Mouse (Mus musculus) left cerebral cortex, adult 2 months (tissue): ENCODE results near the gene Prr14. TPM values are rescaled to one million over a fixed set of nuclear protein-coding genes. Genes with fewer than 3 reads are reported as not detected.
"Not testable (repeated sequence)": the region's sequence is repeated elsewhere in the genome, so short reads cannot be mapped to it uniquely, and the experiment has no call there.

ENCODE experiments used
- DNase-seq, 2 experiments: peaks; one replicate each; pipeline ENCODE4 v3.0.0; 2021 to 2022; ENCODE audit warnings: low spot score in 2 of 2, mixed read lengths in 1 of 2; ENCODE audit errors: extremely low spot score in 1 of 2
- H3K27ac ChIP-seq: fragments of 200-600 bp; 2 replicates; pipeline ENCODE4 v1.8.1; 2022
- H3K4me3 ChIP-seq: fragments of 200-600 bp; 2 replicates; pipeline ENCODE4 v1.8.1; 2022
- CTCF ChIP-seq: fragments of 200-600 bp; IDR thresholded peaks from 2 replicates; pipeline ENCODE4 v1.8.1; 2022; ENCODE audit warnings: antibody characterized with exemption, mild to moderate bottlenecking, moderate library complexity
- intact Hi-C: fragments of 180-260 bp; cut with DNase I; formaldehyde crosslinking; loops from one replicate; pipeline ENCODE4 v1.15.1; 2025
- total RNA-seq, 2 experiments: library from RNA; stranded (reverse); gene quantifications; 2 replicates each; pipeline ENCODE4 v1.2.3; 2021

Prr14 gene
- total RNA-seq, 2 experiments from 2014 or later: 28.4 to 33.4 TPM

- intact Hi-C loops: no loop called here
- no peak for TF ChIP-seq CTCF
- H3K4me3 ChIP-seq: no peak overlapping the region
- DNase-seq: no peak
- H3K27ac ChIP-seq: no peak overlapping the region
These were observed 30.6 kb downstream of the Prr14 start for GRCm38 (mm10) chr7:127489982-127490381.

GRCm38 (mm10) chr7:127491846-127492245 is 32.4 kb downstream of the Prr14 start:
- H3K4me3 ChIP-seq: no peak overlapping the region
- intact Hi-C loops: no loop called here
- DNase-seq: no peak
- no peak for TF ChIP-seq CTCF
- H3K27ac ChIP-seq: no peak overlapping the region

- intact Hi-C loops: loop anchor here (5.0 kb wide), 1 partner anchor 187 kb away; no protein-coding TSS in a partner anchor
- Histone ChIP-seq H3K27ac (no peak overlapping the region), H3K4me3 (no peak overlapping the region)
- no peak for TF ChIP-seq CTCF
- DNase-seq: no peak
These were observed 35.2 kb downstream of the Prr14 start for GRCm38 (mm10) chr7:127494648-127495047.

GRCm38 (mm10) chr7:127497382-127497781 is 38.0 kb downstream of the Prr14 start:
- DNase-seq: no peak
- TF ChIP-seq CTCF: no peak
- intact Hi-C loops: loop anchor here (5.0 kb wide), 1 partner anchor 190 kb away; no protein-coding TSS in a partner anchor
- H3K27ac ChIP-seq: no peak overlapping the region
- no peak overlapping the region for H3K4me3 ChIP-seq

- DNase-seq: no peak
- intact Hi-C loops: loop anchor here (1.0 to 5.0 kb wide), 2 partner anchors 136 to 191 kb away; no protein-coding TSS in a partner anchor
- TF ChIP-seq CTCF: peak; percentile 64
- Histone ChIP-seq H3K4me3 (no peak overlapping the region), H3K27ac (no peak overlapping the region)
These were observed 39.0 kb downstream of the Prr14 start for GRCm38 (mm10) chr7:127498407-127498806.

- no peak overlapping the region for H3K4me3 ChIP-seq
- no peak for DNase-seq
- intact Hi-C loops: loop anchor here (5.0 kb wide), 1 partner anchor 131 kb away; the partner anchor contains the start of gene Zfp747
- no peak overlapping the region for H3K27ac ChIP-seq
- TF ChIP-seq CTCF: no peak
These were observed 48.9 kb downstream of the Prr14 start for GRCm38 (mm10) chr7:127508291-127508690.

- not testable (repeated sequence) for DNase-seq, H3K4me3 ChIP-seq, H3K27ac ChIP-seq
- intact Hi-C loops: loop anchor here (5.0 kb wide), 2 partner anchors 133 to 237 kb away; partner anchors contain the start of gene Zfp747
These were observed 50.4 kb downstream of the Prr14 start for GRCm38 (mm10) chr7:127509830-127510229.

- Histone ChIP-seq H3K27ac (peak overlapping the region; percentile 99), H3K4me3 (peak overlapping the region; percentile 79)
- intact Hi-C loops: loop anchor here (1.0 to 5.0 kb wide), 2 partner anchors 33 to 236 kb away; no protein-coding TSS in a partner anchor
- no peak for DNase-seq
- TF ChIP-seq CTCF: peak; percentile 29
These were observed 51.8 kb downstream of the Prr14 start for GRCm38 (mm10) chr7:127511241-127511640.

- H3K27ac ChIP-seq: peak within 1 kb of the TSS; percentile 99
- peak; percentile 91 to 94 for DNase-seq
- peak within 1 kb of the TSS; percentile 79 for H3K4me3 ChIP-seq
- TF ChIP-seq CTCF: no peak
- intact Hi-C loops: loop anchor here (1.0 to 5.0 kb wide), 4 partner anchors 34 to 235 kb away; partner anchors contain the start of genes Ccdc189 and Rnf40
These were observed 52.4 kb downstream of the Prr14 start, which contains the start of gene Srcap for GRCm38 (mm10) chr7:127511808-127512230. TSS of gene Srcap (plus strand) at chr7:127511983.

GRCm38 (mm10) chr7:127512231-127513015 is 53.0 kb downstream of the Prr14 start:
- Histone ChIP-seq H3K27ac (peak overlapping the region; percentile 99), H3K4me3 (peak overlapping the region; percentile 79)
- peak; percentile 89 for DNase-seq
- intact Hi-C loops: loop anchor here (1.0 to 5.0 kb wide), 3 partner anchors 41 to 235 kb away; partner anchors contain the start of genes Ccdc189 and Rnf40
- no peak for TF ChIP-seq CTCF

GRCm38 (mm10) chr7:127513016-127513390 is 53.6 kb downstream of the Prr14 start:
- no peak for DNase-seq
- Histone ChIP-seq H3K27ac (no peak overlapping the region), H3K4me3 (peak overlapping the region; percentile 79)
- no peak for TF ChIP-seq CTCF
- intact Hi-C loops: loop anchor here (2.0 to 5.0 kb wide), 2 partner anchors 76 to 234 kb away; partner anchors contain the start of genes Ccdc189 and Rnf40

- intact Hi-C loops: loop anchor here (2.0 to 5.0 kb wide), 2 partner anchors 75 to 234 kb away; partner anchors contain the start of genes Ccdc189 and Rnf40
- H3K4me3 ChIP-seq: peak overlapping the region; percentile 79
- DNase-seq: no peak
- no peak overlapping the region for H3K27ac ChIP-seq
- no peak for TF ChIP-seq CTCF
These were observed 54.4 kb downstream of the Prr14 start for GRCm38 (mm10) chr7:127513781-127514180.
